ENCODE assay signal across 8 mouse cellular contexts in the genomic region with DNA sequence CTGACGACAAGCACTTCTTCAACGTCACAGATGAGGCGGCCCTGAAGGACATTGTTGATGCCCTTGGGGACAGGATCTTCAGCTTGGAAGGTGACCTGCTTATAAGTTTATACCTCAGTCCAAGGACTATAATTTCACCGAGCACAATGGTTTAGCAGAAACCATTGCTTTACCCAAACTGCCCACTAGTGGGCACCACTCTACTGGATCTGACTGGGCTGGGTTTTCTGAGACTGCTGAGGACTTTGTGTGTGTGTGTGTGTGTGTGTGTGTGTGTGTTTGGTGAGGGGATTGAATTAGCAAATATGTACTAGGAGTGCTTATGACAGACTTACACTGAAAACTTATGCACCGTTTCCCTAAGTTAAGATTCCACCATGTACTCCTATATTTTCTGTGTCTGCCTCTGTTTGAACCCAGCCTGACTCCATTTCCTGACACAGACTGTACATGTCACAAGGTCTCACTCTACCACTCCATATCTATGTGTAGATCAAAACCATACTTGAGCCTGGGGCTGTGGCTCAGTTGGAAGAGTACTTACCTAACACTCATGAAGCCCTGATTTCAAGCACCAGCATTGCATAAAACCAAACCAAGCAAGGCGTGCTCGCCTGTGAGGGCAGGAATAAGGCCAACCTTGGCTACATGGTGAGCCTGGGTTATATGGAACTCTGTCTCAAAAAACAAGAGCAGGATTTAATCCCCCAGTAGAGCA.
DNase-seq lines count a peak whose midpoint lies in the region; ATAC-seq and TF ChIP-seq lines count a peak whose summit lies in the region.

No protein-coding gene starts in this region.

- no peak overlapping the region for H3K4me3 ChIP-seq in kidney, embryonic 16.5 days (ENCODE audit: low read length)
- no peak overlapping the region for H3K4me3 ChIP-seq in bone marrow macrophage, adult 2 months (ENCODE audit: insufficient read depth, low read length)

- H3K27me3 ChIP-seq in kidney, embryonic 16.5 days (ENCODE audit: insufficient read depth, low read length) = no peaks in the 10 kb centered on the region

- peaks cover 4% of the 10 kb centered on the region; the same call in 1 of the 2 replicates for H3K4me1 ChIP-seq in kidney, embryonic 16.5 days (ENCODE audit: insufficient read depth, low read length)
- no peaks in the 10 kb centered on the region for H3K4me1 ChIP-seq in bone marrow macrophage, adult 2 months (ENCODE audit: control insufficient read depth, insufficient read depth, low read length)

- H3K4me2 ChIP-seq in kidney, embryonic 16.5 days (replicated peaks; ENCODE audit: low read depth, low read length) = no peak overlapping the region

- H3K27ac ChIP-seq in kidney, embryonic 16.5 days (ENCODE audit: low read length) = no peak overlapping the region
- H3K27ac ChIP-seq in bone marrow macrophage, adult 2 months (ENCODE audit: insufficient read depth, low read depth, low read length) = no peak overlapping the region

- DNase-seq in kidney, adult 9 months = peak; percentile 37
- DNase-seq in 3T3-L1 (ENCODE audit: low read depth, low spot score) = peak; percentile 75
- DNase-seq in A20 (ENCODE audit: low read depth, low spot score) = peak; percentile 56
- peak; percentile 29 to 79 for DNase-seq in kidney, postnatal 36 days
- DNase-seq in retina, postnatal 7 days (ENCODE audit: low read depth, low spot score) = peak; percentile 51
- no peak for DNase-seq in layer of hippocampus, adult 8-10 months (ENCODE audit: low spot score in 2 of 2)

- no peaks in the 10 kb centered on the region; the same call in 1 of the 2 replicates for H3K9me3 ChIP-seq in kidney, embryonic 16.5 days (ENCODE audit: low read length)

- H3K9ac ChIP-seq in kidney, embryonic 16.5 days (replicated peaks; ENCODE audit: low read length) = no peak overlapping the region

- 50% methylated on average over 7 of the region's 7 CpGs for whole genome bisulfite sequencing in kidney, embryonic 16.5 days

- TF ChIP-seq CTCF in bone marrow macrophage, adult 2 months (IDR thresholded peaks at IDR 0.05; ENCODE audit: low read depth, low read length) = 0 out of 2 replicates have a peak, but pooled peaks have one; percentile 28

- no peaks in the 10 kb centered on the region for H3K36me3 ChIP-seq in kidney, embryonic 16.5 days (ENCODE audit: insufficient read depth, low read length)

- ATAC-seq in kidney, embryonic 16.5 days (ENCODE audit: low FRiP score, low TSS enrichment) = no peak

- no peak for TF ChIP-seq POLR2A in bone marrow macrophage, adult 2 months (IDR thresholded peaks at IDR 0.05; ENCODE audit: borderline replicate concordance, low read depth, low read length)

Comparison
In these comparisons a context has a peak if more than half of its experiments do, and no peak if none do; other contexts are left out.
1. DNase-seq: peak in kidney, adult 9 months (single experiment), 3T3-L1 (single experiment), A20 (single experiment), kidney, postnatal 36 days (2 of 2) and retina, postnatal 7 days (single experiment); none in layer of hippocampus, adult 8-10 months (0 of 2).